Mouse (Mus musculus) spleen, adult 2 months (tissue): ENCODE measurements around the gene Bhlhe23.

Experiments used
- CTCF ChIP-seq: fragments of 200-500 bp; IDR thresholded peaks from 2 replicates; pipeline ENCODE4 v1.5.1; 2011; ENCODE audit warnings: mild to moderate bottlenecking, inconsistent platforms; ENCODE audit not compliant: insufficient read depth, insufficient read length, insufficient replicate concordance; ENCODE audit errors: extremely low read depth
- POLR2A ChIP-seq: fragments of 200-500 bp; IDR thresholded peaks from 2 replicates; pipeline ENCODE4 v1.6.1; 2011; ENCODE audit warnings: low read depth, low read length, inconsistent platforms

DNA sequence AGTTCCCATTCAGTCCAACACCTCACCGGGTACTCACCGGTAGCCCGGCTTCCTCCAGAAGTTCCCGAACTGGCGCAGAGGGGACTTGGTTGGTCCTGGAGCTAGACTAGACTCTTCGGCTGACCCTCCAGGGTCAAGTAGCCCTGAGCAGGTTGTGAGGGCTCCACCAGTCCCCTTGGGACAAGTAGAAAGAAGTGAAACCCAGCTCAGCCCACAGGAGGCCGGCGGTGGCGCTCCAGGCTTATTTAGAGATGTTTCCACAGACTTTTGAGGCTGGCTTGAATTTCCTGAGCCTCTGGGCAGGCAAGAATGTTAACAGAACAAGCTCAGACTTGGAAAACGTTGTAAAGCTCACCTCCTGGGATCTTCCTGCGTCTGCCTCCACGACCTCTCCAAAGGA is 1.5 kb downstream of the Bhlhe23 start:
- no peak for TF ChIP-seq CTCF
- no peak for TF ChIP-seq POLR2A
